Mouse (Mus musculus): ENCODE results near the gene Ctnna2.

GRCm38 (mm10) chr6:77582568-77582967, 396.9 kb downstream of the Ctnna2 start:
- TF ChIP-seq GATA1 (IDR thresholded peaks at IDR 0.05; ENCODE audit: borderline replicate concordance, low read length), result no peak
- TF ChIP-seq FLI1 (IDR thresholded peaks at IDR 0.05; ENCODE audit: low read length), result no peak
